Mouse (Mus musculus): Measurements from ENCODE around the gene Asap2.
"Not testable (repeated sequence)": the region's sequence is repeated elsewhere in the genome, so short reads cannot be mapped to it uniquely, and the experiment has no call there.

Asap2 gene

GRCm38 (mm10) chr12:20990132-20990531 is at the start of gene Asap2:
Asap2 (plus strand) TSS chr12:20990459.
- not testable (repeated sequence) for ATAC-seq (ENCODE audit: insufficient number of reproducible peaks, low FRiP score, low TSS enrichment)

- not testable (repeated sequence) for ATAC-seq (ENCODE audit: insufficient number of reproducible peaks, low FRiP score, low TSS enrichment)
Measured at GRCm38 (mm10) chr12:20947051-20947997, 42.9 kb upstream of the Asap2 start.

GRCm38 (mm10) chr12:20990579-20990978 is 320 bp downstream of the Asap2 start:
- not testable (repeated sequence) for ATAC-seq (ENCODE audit: insufficient number of reproducible peaks, low FRiP score, low TSS enrichment)

GRCm38 (mm10) chr12:21030875-21031274 is 40.6 kb downstream of the Asap2 start:
- not testable (repeated sequence) for ATAC-seq (ENCODE audit: insufficient number of reproducible peaks, low FRiP score, low TSS enrichment)

GRCm38 (mm10) chr12:21046716-21047115 is 56.5 kb downstream of the Asap2 start:
- ATAC-seq (ENCODE audit: insufficient number of reproducible peaks, low FRiP score, low TSS enrichment), result not testable (repeated sequence)

- not testable (repeated sequence) for ATAC-seq (ENCODE audit: insufficient number of reproducible peaks, low FRiP score, low TSS enrichment)
Measured at GRCm38 (mm10) chr12:21075731-21076130, 85.5 kb downstream of the Asap2 start.

GRCm38 (mm10) chr12:21090168-21090567 is 99.9 kb downstream of the Asap2 start:
- not testable (repeated sequence) for ATAC-seq (ENCODE audit: insufficient number of reproducible peaks, low FRiP score, low TSS enrichment)

- ATAC-seq (ENCODE audit: insufficient number of reproducible peaks, low FRiP score, low TSS enrichment), result not testable (repeated sequence)
Measured at GRCm38 (mm10) chr12:21092446-21092845, 102.2 kb downstream of the Asap2 start.

- ATAC-seq (ENCODE audit: insufficient number of reproducible peaks, low FRiP score, low TSS enrichment), result not testable (repeated sequence)
Measured at GRCm38 (mm10) chr12:21097806-21098325, 107.6 kb downstream of the Asap2 start.

- ATAC-seq (ENCODE audit: insufficient number of reproducible peaks, low FRiP score, low TSS enrichment), result peak; percentile 20; the same call in 1 of the 2 replicates
Measured at GRCm38 (mm10) chr12:21111116-21111475, 120.8 kb downstream of the Asap2 start.

GRCm38 (mm10) chr12:21111476-21112452 is 121.5 kb downstream of the Asap2 start:
- ATAC-seq (ENCODE audit: insufficient number of reproducible peaks, low FRiP score, low TSS enrichment), result peak; percentile 97

GRCm38 (mm10) chr12:21112453-21112857 is 122.2 kb downstream of the Asap2 start:
- peak; percentile 74; the same call in 1 of the 2 replicates for ATAC-seq (ENCODE audit: insufficient number of reproducible peaks, low FRiP score, low TSS enrichment)

- peak; percentile 83 for ATAC-seq (ENCODE audit: insufficient number of reproducible peaks, low FRiP score, low TSS enrichment)
Measured at GRCm38 (mm10) chr12:21119446-21119845, 129.2 kb downstream of the Asap2 start.

GRCm38 (mm10) chr12:21122818-21123217 is 132.6 kb downstream of the Asap2 start:
- ATAC-seq (ENCODE audit: insufficient number of reproducible peaks, low FRiP score, low TSS enrichment), result no peak

- no peak for ATAC-seq (ENCODE audit: insufficient number of reproducible peaks, low FRiP score, low TSS enrichment)
Measured at GRCm38 (mm10) chr12:21123647-21124046, 133.4 kb downstream of the Asap2 start.

- ATAC-seq (ENCODE audit: insufficient number of reproducible peaks, low FRiP score, low TSS enrichment), result 0 out of 2 replicates have a peak, but pooled peaks have one; percentile 23
Measured at GRCm38 (mm10) chr12:21125675-21126470, 135.6 kb downstream of the Asap2 start.

- ATAC-seq (ENCODE audit: insufficient number of reproducible peaks, low FRiP score, low TSS enrichment), result no peak
Measured at GRCm38 (mm10) chr12:21126516-21126915, 136.3 kb downstream of the Asap2 start.

- ATAC-seq (ENCODE audit: insufficient number of reproducible peaks, low FRiP score, low TSS enrichment), result peak; percentile 41; the same call in 1 of the 2 replicates
Measured at GRCm38 (mm10) chr12:21128930-21129869, 138.9 kb downstream of the Asap2 start.

Measured in cerebellum, adult (tissue).